Mouse (Mus musculus): ENCODE measurements around the gene Irf7.
A peak's percentile ranks its signal among the peaks of the same experiment; 100 is the strongest.

Irf7 gene

GRCm38 (mm10) chr7:141265739-141266561 is at the start of gene Irf7:
Gene Irf7 (minus strand): TSS chr7:141266481.
- peak; percentile 92 to 93 for DNase-seq

- peak; percentile 60 to 66 for DNase-seq
These were observed 49.7 kb upstream of the Irf7 start for GRCm38 (mm10) chr7:141315974-141316373.

- DNase-seq = no peak
These were observed 48.8 kb upstream of the Irf7 start for GRCm38 (mm10) chr7:141315076-141315475.

GRCm38 (mm10) chr7:141314416-141314815 is 48.1 kb upstream of the Irf7 start:
- DNase-seq = no peak

- DNase-seq = no peak
These were observed 38.3 kb upstream of the Irf7 start for GRCm38 (mm10) chr7:141304537-141304936.

GRCm38 (mm10) chr7:141302702-141303268 is 36.5 kb upstream of the Irf7 start:
- no peak for DNase-seq

- DNase-seq = no peak
These were observed 35.1 kb upstream of the Irf7 start for GRCm38 (mm10) chr7:141301386-141301785.

- no peak for DNase-seq
These were observed 32.9 kb upstream of the Irf7 start for GRCm38 (mm10) chr7:141299175-141299574.

GRCm38 (mm10) chr7:141297926-141298650 is 31.8 kb upstream of the Irf7 start:
- no peak for DNase-seq

GRCm38 (mm10) chr7:141294479-141294878 is 28.2 kb upstream of the Irf7 start:
- DNase-seq = no peak

- no peak for DNase-seq
These were observed 27.7 kb upstream of the Irf7 start for GRCm38 (mm10) chr7:141293852-141294471.

GRCm38 (mm10) chr7:141292583-141293388 is 26.5 kb upstream of the Irf7 start:
- DNase-seq = no peak

GRCm38 (mm10) chr7:141291921-141292582 is 25.8 kb upstream of the Irf7 start, which contains the start of gene Drd4:
Gene Drd4 (plus strand): TSS chr7:141292006.
- no peak for DNase-seq

- DNase-seq = no peak
These were observed 21.8 kb upstream of the Irf7 start for GRCm38 (mm10) chr7:141288042-141288441.

GRCm38 (mm10) chr7:141282756-141283155 is 16.5 kb upstream of the Irf7 start:
- no peak for DNase-seq

GRCm38 (mm10) chr7:141281442-141281841 is 15.2 kb upstream of the Irf7 start:
- no peak for DNase-seq

- peak in 1 of 2 experiments; percentile 36 for DNase-seq
These were observed 12.7 kb upstream of the Irf7 start, which contains the start of gene Sct for GRCm38 (mm10) chr7:141278766-141279590. Gene Sct (minus strand): TSS chr7:141279133.

GRCm38 (mm10) chr7:141277701-141278678 is 11.7 kb upstream of the Irf7 start:
- no peak for DNase-seq

- DNase-seq = peak; percentile 47 to 50
These were observed 10.3 kb upstream of the Irf7 start, which contains the start of gene Cdhr5 for GRCm38 (mm10) chr7:141276546-141276945. Gene Cdhr5 (minus strand): TSS chr7:141276786.

Data from B cell, adult 2 months (primary cell).